Mouse (Mus musculus) liver, postnatal 0 days (tissue): ENCODE measurements around the gene Tap1.

ENCODE experiments used
- CTCF ChIP-seq: sonication (generic); IDR thresholded peaks from 2 replicates; pipeline ENCODE4 v1.5.1; 2016; ENCODE audit warnings: antibody characterized with exemption, low read depth
- EP300 ChIP-seq: IDR thresholded peaks from 2 replicates; pipeline ENCODE4 v1.6.1; 2016; ENCODE audit warnings: antibody characterized with exemption, low read depth, mild to moderate bottlenecking

DNA sequence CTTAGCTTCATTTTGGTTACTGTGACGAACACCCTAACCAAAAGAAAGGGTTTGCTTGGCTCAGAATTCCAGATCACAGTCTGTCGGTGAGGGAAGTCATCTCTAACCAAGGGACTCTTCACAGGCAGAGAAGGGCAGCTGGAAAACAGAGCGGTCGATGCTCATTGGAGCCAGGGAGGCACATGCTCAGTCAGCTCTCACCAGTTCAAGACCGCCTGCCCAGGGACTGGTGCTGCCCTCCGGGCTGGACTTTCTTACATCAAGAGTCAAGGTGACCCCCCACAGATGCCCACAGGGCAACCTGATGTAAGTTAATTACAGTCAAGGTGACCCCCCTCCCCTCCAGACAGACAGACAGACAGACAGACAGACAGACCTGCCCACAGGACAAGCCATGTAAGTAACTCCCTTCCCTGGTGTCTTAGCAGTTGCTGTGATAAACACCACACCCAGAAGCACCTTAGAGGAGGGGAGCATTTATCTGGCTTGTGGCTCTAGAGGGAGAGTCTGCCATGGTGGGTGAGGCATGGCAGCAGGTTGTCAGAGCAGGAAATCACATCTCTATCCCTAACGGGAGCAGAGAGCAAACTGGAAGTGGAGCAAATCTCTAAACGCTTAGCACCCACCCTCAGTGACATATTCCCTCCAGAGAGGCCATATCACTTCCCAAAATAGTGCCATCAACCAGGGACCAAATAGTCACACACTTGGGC, 30.0 kb downstream of the Tap1 start:
- TF ChIP-seq CTCF (no peak), EP300 (no peak)
